Mouse (Mus musculus) mouse trophoblast stem cell (cell line): ENCODE data around the gene Ap5b1.

Experiments used
- in situ Hi-C, 2 experiments: fragments of 300-500 bp; cut with MseI, MboI; formaldehyde crosslinking; loops; 2 replicates in 1 of 2; 3 replicates in 1 of 2; pipeline ENCODE4 v1.15.1; 2025

Ap5b1 gene

GRCm38 (mm10) chr19:5567534-5568469 lies at the start of gene Ap5b1:
Gene Ap5b1 (plus strand): TSS chr19:5568025.
- in situ Hi-C loops: loop anchor here (5.0 kb wide), 2 partner anchors 36 to 41 kb away; no protein-coding TSS in a partner anchor

- in situ Hi-C loops: no loop called here
These were observed 49.1 kb upstream of the Ap5b1 start for GRCm38 (mm10) chr19:5518721-5519120.

- in situ Hi-C loops: loop anchor here in 1 of 2 experiments (5.0 kb wide), 1 partner anchor 42 kb away; the partner anchor contains the start of gene Ap5b1
These were observed 42.6 kb upstream of the Ap5b1 start for GRCm38 (mm10) chr19:5525204-5525603.

GRCm38 (mm10) chr19:5529325-5530137 lies 38.3 kb upstream of the Ap5b1 start:
- in situ Hi-C loops: loop anchor here (5.0 kb wide), 1 partner anchor 38 kb away; the partner anchor contains the start of gene Ap5b1 (in 2 of the 2)

- in situ Hi-C loops: loop anchor here in 1 of 2 experiments (5.0 kb wide), 1 partner anchor 37 kb away; the partner anchor contains the start of gene Ap5b1
These were observed 37.7 kb upstream of the Ap5b1 start for GRCm38 (mm10) chr19:5530138-5530524.

- in situ Hi-C loops: loop anchor here in 1 of 2 experiments (5.0 kb wide), 1 partner anchor 35 kb away; the partner anchor contains the start of gene Ap5b1
These were observed 35.3 kb upstream of the Ap5b1 start for GRCm38 (mm10) chr19:5532520-5532919.

- in situ Hi-C loops: no loop called here
These were observed 29.0 kb upstream of the Ap5b1 start for GRCm38 (mm10) chr19:5538786-5539185.

- in situ Hi-C loops: no loop called here
These were observed 24.5 kb upstream of the Ap5b1 start for GRCm38 (mm10) chr19:5543362-5543761.

GRCm38 (mm10) chr19:5544031-5544430 lies 23.8 kb upstream of the Ap5b1 start:
- in situ Hi-C loops: no loop called here

- in situ Hi-C loops: no loop called here
These were observed 20.3 kb upstream of the Ap5b1 start for GRCm38 (mm10) chr19:5547471-5548056.

GRCm38 (mm10) chr19:5553802-5554201 lies 14.0 kb upstream of the Ap5b1 start:
- in situ Hi-C loops: no loop called here

GRCm38 (mm10) chr19:5554212-5554611 lies 13.6 kb upstream of the Ap5b1 start:
- in situ Hi-C loops: no loop called here

GRCm38 (mm10) chr19:5558169-5558568 lies 9.7 kb upstream of the Ap5b1 start:
- in situ Hi-C loops: no loop called here

- in situ Hi-C loops: no loop called here
These were observed 9.1 kb upstream of the Ap5b1 start for GRCm38 (mm10) chr19:5558770-5559169.

- in situ Hi-C loops: no loop called here
These were observed 8.6 kb upstream of the Ap5b1 start for GRCm38 (mm10) chr19:5559229-5559628.

GRCm38 (mm10) chr19:5559631-5560456 lies 8.0 kb upstream of the Ap5b1 start:
- in situ Hi-C loops: no loop called here

GRCm38 (mm10) chr19:5560457-5561041 lies 7.3 kb upstream of the Ap5b1 start, which contains the start of gene Ovol1:
Gene Ovol1 (minus strand): TSS chr19:5560646.
- in situ Hi-C loops: no loop called here

GRCm38 (mm10) chr19:5561252-5561790 lies 6.5 kb upstream of the Ap5b1 start:
- in situ Hi-C loops: no loop called here

- in situ Hi-C loops: no loop called here
These were observed 5.9 kb upstream of the Ap5b1 start for GRCm38 (mm10) chr19:5561886-5562285.

GRCm38 (mm10) chr19:5562776-5563175 lies 5.0 kb upstream of the Ap5b1 start:
- in situ Hi-C loops: no loop called here
